Mouse (Mus musculus): Measurements from ENCODE around the gene Tmem132b. TPM values are rescaled to one million over a fixed set of nuclear protein-coding genes. Genes with fewer than 3 reads are reported as not detected.

Tmem132b gene
- polyA plus RNA-seq, 1 experiment from 2014 or later = 0.11 TPM

GRCm38 (mm10) chr5:125495655-125496054, 35.9 kb upstream of the Tmem132b start:
- WGBS = 80% methylated on average over 10 of the region's 10 CpGs
- H3K9me3 ChIP-seq = no peaks in the 10 kb centered on the region
- H3K4me2 ChIP-seq = no peak overlapping the region
- no peak for ATAC-seq (ENCODE audit: borderline replicate concordance, extremely low read depth, low FRiP score, low TSS enrichment)
- H3K4me3 ChIP-seq = no peak overlapping the region
- H3K27ac ChIP-seq = no peak overlapping the region
- H3K27me3 ChIP-seq = no peaks in the 10 kb centered on the region
- 0 out of 2 replicates have a peak, but pooled peaks cover 8% of the 10 kb centered on the region for H3K36me3 ChIP-seq
- H3K4me1 ChIP-seq = no peaks in the 10 kb centered on the region
- H3K9ac ChIP-seq = no peak overlapping the region

- ATAC-seq (ENCODE audit: borderline replicate concordance, extremely low read depth, low FRiP score, low TSS enrichment) = 0 out of 2 replicates have a peak, but pooled peaks have one; percentile 15
- no peak overlapping the region for H3K4me2 ChIP-seq
- H3K4me3 ChIP-seq = no peak overlapping the region
- H3K27ac ChIP-seq = no peak overlapping the region
- no peaks in the 10 kb centered on the region for H3K9me3 ChIP-seq
- no peaks in the 10 kb centered on the region for H3K27me3 ChIP-seq
- no peaks in the 10 kb centered on the region for H3K4me1 ChIP-seq
- H3K9ac ChIP-seq = no peak overlapping the region
- WGBS = 66% methylated on average over 12 of the region's 12 CpGs
- 0 out of 2 replicates have a peak, but pooled peaks cover 4% of the 10 kb centered on the region for H3K36me3 ChIP-seq
Measured at GRCm38 (mm10) chr5:125497821-125498600, 33.6 kb upstream of the Tmem132b start.

- ATAC-seq (ENCODE audit: borderline replicate concordance, extremely low read depth, low FRiP score, low TSS enrichment) = no peak
Measured at GRCm38 (mm10) chr5:125501505-125501904, 30.1 kb upstream of the Tmem132b start.

GRCm38 (mm10) chr5:125502186-125502585, 29.4 kb upstream of the Tmem132b start:
- Histone ChIP-seq H3K9ac (no peak overlapping the region), H3K4me1 (no peaks in the 10 kb centered on the region), H3K27me3 (no peaks in the 10 kb centered on the region), H3K4me2 (no peak overlapping the region), H3K9me3 (no peaks in the 10 kb centered on the region), H3K27ac (no peak overlapping the region), H3K4me3 (no peak overlapping the region), H3K36me3 (peaks cover 16% of the 10 kb centered on the region)
- 49% methylated on average over 3 of the region's 3 CpGs for WGBS
- no peak for ATAC-seq (ENCODE audit: borderline replicate concordance, extremely low read depth, low FRiP score, low TSS enrichment)

More at GRCm38 (mm10) chr5:125501505-125501904, 30.1 kb upstream of the Tmem132b start:
- no peak overlapping the region for H3K27ac ChIP-seq
- H3K4me2 ChIP-seq = no peak overlapping the region
- no peaks in the 10 kb centered on the region for H3K4me1 ChIP-seq
- 88% methylated on average over 6 of the region's 6 CpGs for WGBS
- no peak overlapping the region for H3K9ac ChIP-seq
- no peaks in the 10 kb centered on the region for H3K9me3 ChIP-seq
- no peak overlapping the region for H3K4me3 ChIP-seq
- peaks cover 13% of the 10 kb centered on the region for H3K36me3 ChIP-seq
- H3K27me3 ChIP-seq = no peaks in the 10 kb centered on the region

GRCm38 (mm10) chr5:125503628-125504027, 27.9 kb upstream of the Tmem132b start:
- WGBS = 88% methylated on average over 6 of the region's 6 CpGs
- Histone ChIP-seq H3K9ac (no peak overlapping the region), H3K4me1 (no peaks in the 10 kb centered on the region), H3K4me3 (no peak overlapping the region), H3K27me3 (no peaks in the 10 kb centered on the region), H3K27ac (no peak overlapping the region), H3K4me2 (no peak overlapping the region), H3K36me3 (peaks cover 21% of the 10 kb centered on the region), H3K9me3 (no peaks in the 10 kb centered on the region)
- ATAC-seq (ENCODE audit: borderline replicate concordance, extremely low read depth, low FRiP score, low TSS enrichment) = no peak

- 63% methylated on average over 11 of the region's 11 CpGs for WGBS
- no peak overlapping the region for H3K27ac ChIP-seq
Measured at GRCm38 (mm10) chr5:125504692-125505091, 26.9 kb upstream of the Tmem132b start.

GRCm38 (mm10) chr5:125505968-125506367, 25.6 kb upstream of the Tmem132b start:
- H3K9me3 ChIP-seq = no peaks in the 10 kb centered on the region
- H3K4me2 ChIP-seq = no peak overlapping the region
- WGBS = 76% methylated on average over 15 of the region's 15 CpGs
- H3K4me1 ChIP-seq = no peaks in the 10 kb centered on the region
- H3K9ac ChIP-seq = no peak overlapping the region
- no peak overlapping the region for H3K27ac ChIP-seq
- ATAC-seq (ENCODE audit: borderline replicate concordance, extremely low read depth, low FRiP score, low TSS enrichment) = no peak
- H3K4me3 ChIP-seq = no peak overlapping the region
- H3K27me3 ChIP-seq = no peaks in the 10 kb centered on the region
- peaks cover 35% of the 10 kb centered on the region for H3K36me3 ChIP-seq

More at GRCm38 (mm10) chr5:125504692-125505091, 26.9 kb upstream of the Tmem132b start:
- Histone ChIP-seq H3K4me3 (no peak overlapping the region), H3K4me1 (no peaks in the 10 kb centered on the region), H3K9ac (no peak overlapping the region), H3K27me3 (no peaks in the 10 kb centered on the region), H3K9me3 (no peaks in the 10 kb centered on the region), H3K4me2 (no peak overlapping the region), H3K36me3 (peaks cover 29% of the 10 kb centered on the region)
- ATAC-seq (ENCODE audit: borderline replicate concordance, extremely low read depth, low FRiP score, low TSS enrichment) = no peak

GRCm38 (mm10) chr5:125507582-125507981, 24.0 kb upstream of the Tmem132b start:
- Histone ChIP-seq H3K36me3 (peaks cover 43% of the 10 kb centered on the region), H3K9me3 (no peaks in the 10 kb centered on the region), H3K27me3 (no peaks in the 10 kb centered on the region), H3K27ac (no peak overlapping the region), H3K4me2 (no peak overlapping the region), H3K9ac (no peak overlapping the region), H3K4me3 (no peak overlapping the region), H3K4me1 (no peaks in the 10 kb centered on the region)
- no peak for ATAC-seq (ENCODE audit: borderline replicate concordance, extremely low read depth, low FRiP score, low TSS enrichment)
- WGBS = 94% methylated on average over 9 of the region's 9 CpGs

- no peak for ATAC-seq (ENCODE audit: borderline replicate concordance, extremely low read depth, low FRiP score, low TSS enrichment)
- Histone ChIP-seq H3K4me1 (no peaks in the 10 kb centered on the region), H3K36me3 (peaks cover 46% of the 10 kb centered on the region), H3K27ac (no peak overlapping the region), H3K4me2 (no peak overlapping the region), H3K9me3 (no peaks in the 10 kb centered on the region), H3K4me3 (no peak overlapping the region), H3K9ac (no peak overlapping the region), H3K27me3 (no peaks in the 10 kb centered on the region)
- WGBS = 85% methylated on average over 10 of the region's 10 CpGs
Measured at GRCm38 (mm10) chr5:125508006-125508405, 23.6 kb upstream of the Tmem132b start.

GRCm38 (mm10) chr5:125509541-125509940, 22.0 kb upstream of the Tmem132b start:
- Histone ChIP-seq H3K9ac (no peak overlapping the region), H3K36me3 (peaks cover 44% of the 10 kb centered on the region), H3K9me3 (no peaks in the 10 kb centered on the region), H3K4me2 (no peak overlapping the region), H3K27ac (no peak overlapping the region), H3K27me3 (no peaks in the 10 kb centered on the region), H3K4me1 (no peaks in the 10 kb centered on the region), H3K4me3 (no peak overlapping the region)
- 43% methylated on average over 5 of the region's 5 CpGs for WGBS
- ATAC-seq (ENCODE audit: borderline replicate concordance, extremely low read depth, low FRiP score, low TSS enrichment) = no peak

- peaks cover 48% of the 10 kb centered on the region for H3K36me3 ChIP-seq
- no peak overlapping the region for H3K4me2 ChIP-seq
- no peak for ATAC-seq (ENCODE audit: borderline replicate concordance, extremely low read depth, low FRiP score, low TSS enrichment)
- H3K4me1 ChIP-seq = no peaks in the 10 kb centered on the region
- no peak overlapping the region for H3K9ac ChIP-seq
- no peak overlapping the region for H3K27ac ChIP-seq
- 87% methylated on average over 12 of the region's 12 CpGs for WGBS
- H3K9me3 ChIP-seq = no peaks in the 10 kb centered on the region
- no peak overlapping the region for H3K4me3 ChIP-seq
- H3K27me3 ChIP-seq = no peaks in the 10 kb centered on the region
Measured at GRCm38 (mm10) chr5:125515006-125515405, 16.6 kb upstream of the Tmem132b start.

- no peak overlapping the region for H3K4me2 ChIP-seq
- no peaks in the 10 kb centered on the region for H3K27me3 ChIP-seq
- WGBS = 65% methylated on average over 5 of the region's 5 CpGs
- H3K9ac ChIP-seq = no peak overlapping the region
- H3K4me3 ChIP-seq = no peak overlapping the region
- H3K4me1 ChIP-seq = no peaks in the 10 kb centered on the region
- no peak overlapping the region for H3K27ac ChIP-seq
- ATAC-seq (ENCODE audit: borderline replicate concordance, extremely low read depth, low FRiP score, low TSS enrichment) = no peak
- H3K36me3 ChIP-seq = peaks cover 31% of the 10 kb centered on the region
- no peaks in the 10 kb centered on the region for H3K9me3 ChIP-seq
Measured at GRCm38 (mm10) chr5:125518640-125519039, 12.9 kb upstream of the Tmem132b start.

All from lung, embryonic 15.5 days (tissue).